Mouse (Mus musculus): Measurements from ENCODE around the gene Gpr139.

Gpr139 gene

GRCm38 (mm10) chr7:119184341-119185143 is at the start of gene Gpr139:
Gene Gpr139 (minus strand): TSS chr7:119184603.
- in situ Hi-C loops (cut with MboI; ENCODE audit: low sequenced_read_pairs), result no loop called here

DNA sequence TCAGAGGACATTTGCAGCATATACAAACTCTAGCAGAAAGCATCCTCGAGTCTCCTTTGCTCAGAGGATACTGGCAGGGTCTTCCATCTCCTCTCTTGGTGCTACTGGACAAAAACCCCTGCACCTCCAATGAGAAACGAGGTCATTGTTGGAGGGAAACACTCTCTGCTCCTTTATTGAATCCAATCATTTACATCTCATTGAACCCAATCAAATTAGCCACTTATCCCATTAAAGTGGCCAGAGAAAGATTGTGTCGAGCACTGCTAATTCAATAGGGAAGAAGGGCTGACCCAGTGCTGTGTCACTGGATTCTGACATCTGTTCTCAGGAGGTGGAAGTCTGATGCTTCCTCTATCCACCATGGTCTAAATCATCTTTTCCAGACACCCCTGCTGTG is 46.6 kb upstream of the Gpr139 start:
- in situ Hi-C loops (cut with MboI; ENCODE audit: low sequenced_read_pairs), result no loop called here

DNA sequence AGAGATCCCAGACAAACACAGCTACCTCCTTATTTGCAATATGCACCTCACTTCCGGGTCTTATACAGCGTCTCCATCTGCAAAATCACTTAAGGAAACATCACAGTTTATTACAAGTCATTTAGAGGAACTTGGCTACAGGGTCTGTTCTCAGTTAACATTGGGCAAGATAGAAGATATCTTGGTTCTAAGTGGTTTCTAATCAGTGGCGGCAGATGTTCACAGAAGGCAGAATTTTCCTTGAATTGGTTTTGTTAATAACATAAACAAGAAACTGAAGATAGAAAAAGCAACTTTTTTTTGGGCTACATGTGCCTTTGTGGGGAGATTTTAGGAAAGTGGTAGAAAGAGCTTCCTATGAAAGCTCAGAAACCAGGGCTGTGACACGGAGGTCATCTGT is 38.3 kb upstream of the Gpr139 start:
- in situ Hi-C loops (cut with MboI; ENCODE audit: low sequenced_read_pairs), result no loop called here

DNA sequence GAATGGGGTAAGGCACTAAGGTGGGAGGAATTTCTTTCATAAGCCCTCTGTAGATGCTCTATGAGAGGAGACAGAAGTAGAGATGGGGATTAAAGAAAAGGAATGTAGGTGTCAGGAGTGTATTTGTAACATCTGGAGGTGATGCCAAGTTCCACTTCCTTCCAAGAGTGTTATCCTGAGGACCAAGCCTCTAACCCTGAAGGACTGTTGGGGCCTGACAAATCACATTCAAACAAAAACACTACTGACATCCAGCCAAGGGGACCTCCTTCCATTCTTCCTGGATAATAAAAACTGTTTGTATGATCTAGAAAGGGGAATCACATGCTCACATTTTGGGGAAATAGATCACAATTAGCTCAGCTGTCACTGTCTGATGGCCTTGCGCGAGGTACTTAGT is 34.7 kb upstream of the Gpr139 start:
- in situ Hi-C loops (cut with MboI; ENCODE audit: low sequenced_read_pairs), result no loop called here

GRCm38 (mm10) chr7:119207251-119207650 is 22.8 kb upstream of the Gpr139 start:
- in situ Hi-C loops (cut with MboI; ENCODE audit: low sequenced_read_pairs), result no loop called here

DNA sequence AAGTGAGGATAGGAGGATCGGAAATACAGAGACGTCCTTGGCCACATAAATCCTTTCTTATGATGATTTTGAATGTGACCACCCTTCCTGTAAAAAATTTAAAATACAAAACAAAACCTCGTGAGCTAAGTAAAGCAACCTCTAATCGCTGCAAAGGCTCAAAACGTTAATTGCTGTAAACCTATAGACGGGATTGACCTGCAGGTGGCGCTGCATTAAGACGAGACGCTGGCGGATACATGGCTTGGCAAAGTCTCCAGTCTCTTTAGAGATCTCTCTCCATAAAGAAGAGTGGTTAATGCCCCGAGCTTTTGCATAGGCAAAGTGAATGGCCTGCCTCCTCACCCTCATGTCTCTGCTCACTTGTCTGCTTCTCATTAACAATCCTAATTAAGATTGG is 2.0 kb upstream of the Gpr139 start:
- in situ Hi-C loops (cut with MboI; ENCODE audit: low sequenced_read_pairs), result no loop called here

DNA sequence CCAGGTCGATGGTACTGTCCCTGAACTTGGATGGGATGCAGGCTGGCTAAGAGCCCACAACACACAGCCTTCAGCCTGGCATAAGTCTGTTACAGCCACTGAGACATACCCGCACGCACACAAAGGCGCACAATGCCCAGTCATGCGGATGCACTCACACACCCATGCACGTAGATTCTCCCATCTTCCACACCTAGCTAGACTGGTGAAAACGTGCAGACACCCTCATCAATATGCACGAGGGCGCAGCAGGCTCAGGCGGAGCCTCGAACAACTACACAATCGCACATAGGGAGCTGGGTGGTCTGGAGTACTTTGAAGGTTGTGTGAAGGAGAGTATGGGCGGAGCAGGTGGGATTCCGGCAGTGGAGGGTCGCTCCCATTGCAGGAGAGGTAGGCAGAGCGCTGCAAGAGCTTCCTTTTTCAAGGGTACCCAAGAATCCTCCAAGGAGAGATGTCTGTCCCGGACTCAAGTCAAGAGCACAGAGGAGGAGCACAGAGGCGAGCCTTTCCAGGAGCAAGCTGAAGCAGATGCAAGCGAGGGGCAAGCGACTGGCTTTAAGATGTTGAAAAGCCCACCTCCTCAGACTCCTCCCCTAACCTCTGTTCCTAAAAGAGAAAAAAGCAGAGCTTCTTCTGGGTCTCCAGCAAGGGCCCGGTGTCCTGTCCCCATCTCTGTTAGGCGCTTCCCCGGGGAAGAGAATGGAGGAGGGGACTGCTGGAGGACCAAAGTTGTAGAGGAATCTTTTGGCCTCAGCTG is 958 bp upstream of the Gpr139 start:
- in situ Hi-C loops (cut with MboI; ENCODE audit: low sequenced_read_pairs), result no loop called here

DNA sequence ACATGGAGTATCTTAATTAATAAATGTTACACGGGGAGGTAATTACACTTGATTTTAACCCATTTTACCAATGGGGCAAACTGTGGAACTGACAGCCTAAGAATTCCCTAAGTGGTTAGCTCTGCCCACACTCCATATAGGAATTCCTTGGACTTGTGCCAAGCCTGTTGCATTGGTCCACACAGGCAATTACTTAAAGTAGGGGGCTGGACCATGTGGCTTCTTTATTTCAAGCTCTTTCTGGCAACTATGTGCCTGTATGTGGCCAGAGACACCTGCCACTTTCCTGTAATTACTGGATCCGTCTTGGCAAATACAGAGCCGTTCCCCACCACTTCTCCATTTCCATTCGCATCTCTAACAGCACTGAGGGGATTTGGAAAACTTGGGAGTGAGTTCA is 3.4 kb downstream of the Gpr139 start:
- in situ Hi-C loops (cut with MboI; ENCODE audit: low sequenced_read_pairs), result no loop called here

- in situ Hi-C loops (cut with MboI; ENCODE audit: low sequenced_read_pairs), result no loop called here
Observed at GRCm38 (mm10) chr7:119160015-119160414, 24.4 kb downstream of the Gpr139 start.

GRCm38 (mm10) chr7:119111771-119112170 is 72.6 kb downstream of the Gpr139 start:
- in situ Hi-C loops (cut with MboI; ENCODE audit: low sequenced_read_pairs), result no loop called here

DNA sequence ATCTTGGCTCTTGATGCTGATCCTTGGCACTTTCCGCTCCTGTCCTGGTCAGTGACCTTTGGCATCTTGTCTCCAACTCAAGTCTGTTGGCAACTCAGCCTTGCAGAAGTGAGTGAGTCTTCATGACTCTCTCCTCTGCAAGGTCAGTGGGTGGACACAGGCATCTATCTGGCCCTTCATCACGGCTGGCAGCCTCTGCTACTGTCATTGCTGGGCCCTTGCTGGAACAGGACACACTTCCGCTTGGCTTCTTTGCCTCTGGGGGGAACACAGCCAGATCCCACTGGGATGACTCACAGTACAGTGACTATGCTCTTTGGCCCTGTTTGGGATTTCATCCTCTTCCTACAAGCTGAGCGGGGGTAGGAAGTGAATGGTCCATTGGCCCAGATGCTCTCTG is 78.5 kb downstream of the Gpr139 start:
- in situ Hi-C loops (cut with MboI; ENCODE audit: low sequenced_read_pairs), result no loop called here

DNA sequence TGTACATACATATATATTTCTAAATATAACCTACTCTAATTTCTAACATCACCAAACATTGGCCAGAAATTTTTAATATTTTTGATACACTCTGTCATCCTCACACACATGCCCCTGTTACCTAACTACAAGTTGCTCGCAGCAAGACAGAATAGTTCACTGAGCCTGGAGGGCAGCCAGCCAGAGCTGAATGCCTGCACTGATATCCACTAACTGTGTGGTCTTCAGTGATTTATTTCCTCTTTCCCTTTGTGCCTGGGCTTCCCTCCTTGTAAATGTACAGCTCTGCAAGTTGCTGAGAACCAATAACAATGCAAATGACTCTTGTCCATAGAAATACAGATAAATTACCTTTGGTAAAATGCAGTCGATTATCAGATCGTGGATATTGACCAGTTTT is 87.8 kb downstream of the Gpr139 start:
- in situ Hi-C loops (cut with MboI; ENCODE audit: low sequenced_read_pairs), result no loop called here

Measured in CH12F3 (cell line).